Mouse (Mus musculus): Measurements from ENCODE around the gene Ifi208.

DNA sequence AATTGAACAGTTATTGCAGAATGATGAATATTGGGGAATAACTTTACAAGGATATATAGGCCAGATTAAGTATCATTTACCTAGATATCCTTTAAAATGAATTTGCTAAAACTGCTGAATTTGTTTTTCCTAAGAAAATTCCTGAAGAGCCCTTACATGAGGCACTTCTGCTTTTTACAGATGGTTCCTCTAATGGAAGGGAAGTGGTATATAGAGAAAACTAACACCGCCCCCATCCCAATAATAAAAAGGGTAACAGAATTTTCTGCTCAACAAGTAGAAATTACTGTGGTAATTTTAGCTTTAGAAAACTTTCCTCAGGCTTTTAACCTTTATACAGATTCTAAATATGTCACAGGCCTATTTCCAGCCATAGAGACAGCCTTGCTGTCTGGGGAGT is 20.8 kb downstream of the Ifi208 start:
- TF ChIP-seq CTCF (IDR thresholded peaks at IDR 0.05; ENCODE audit: borderline replicate concordance, extremely low read depth, insufficient read depth, insufficient read length) (no peak), POLR2A (IDR thresholded peaks at IDR 0.05; ENCODE audit: borderline replicate concordance, extremely low read depth, insufficient read depth, insufficient read length, poor library complexity, severe bottlenecking) (no peak)

All from brain, embryonic 14.5 days (tissue).